Mouse (Mus musculus): ENCODE data around the gene Olfr1020.

The Olfr1020 gene

DNA sequence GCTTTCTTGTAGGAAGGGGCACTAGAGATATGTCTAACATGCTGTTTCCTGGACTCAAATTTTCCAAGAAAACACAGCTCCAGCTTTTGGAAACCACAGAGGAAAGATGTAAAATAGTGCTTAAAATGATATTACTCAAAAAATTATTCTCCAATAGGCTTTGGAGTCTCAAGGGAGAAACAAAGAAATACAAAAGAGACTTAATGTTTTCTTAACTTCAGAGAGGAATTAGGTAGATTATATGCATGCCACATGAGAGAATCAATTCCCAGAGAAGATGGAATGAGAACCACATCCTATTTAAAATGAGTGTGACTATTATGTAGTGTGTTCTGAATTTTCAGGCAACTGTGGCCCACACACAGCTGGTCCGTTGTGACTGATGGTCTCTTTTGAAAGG lies at the start of gene Olfr1020:
TSS of gene Olfr1020 (plus strand) at position 301 of the 400 bp plus-strand sequence.
- no peak for DNase-seq (ENCODE audit: low spot score in 2 of 2)

- DNase-seq (ENCODE audit: low spot score in 2 of 2): no peak
These were observed 44.4 kb upstream of the Olfr1020 start, which contains the start of gene Olfr1016 for GRCm38 (mm10) chr2:85802444-85802843. Gene Olfr1016 (minus strand): TSS chr2:85802544.

DNA sequence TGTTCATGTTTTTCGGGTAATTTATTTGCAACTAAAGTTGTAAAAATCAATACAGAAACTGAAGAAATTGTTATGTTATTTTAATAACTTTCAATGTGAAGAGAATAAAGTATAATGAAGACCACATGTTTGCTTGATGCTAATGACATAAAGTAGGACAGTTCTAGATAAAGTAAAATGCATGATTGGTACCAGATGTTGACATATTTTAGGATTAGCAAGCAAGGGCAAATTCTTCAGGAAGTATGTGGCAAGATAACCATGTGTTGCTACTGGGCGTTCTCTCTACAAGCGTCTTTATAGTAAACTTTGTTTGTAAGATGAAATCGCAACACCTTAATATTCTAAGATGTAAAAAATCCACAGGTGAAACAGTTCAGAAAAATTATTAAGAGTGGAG lies 42.3 kb upstream of the Olfr1020 start:
- DNase-seq (ENCODE audit: low spot score in 2 of 2): no peak

GRCm38 (mm10) chr2:85818179-85818578 lies 28.7 kb upstream of the Olfr1020 start, which contains the start of gene Olfr1018:
Gene Olfr1018 (plus strand): TSS chr2:85818479.
- no peak for DNase-seq (ENCODE audit: low spot score in 2 of 2)

DNA sequence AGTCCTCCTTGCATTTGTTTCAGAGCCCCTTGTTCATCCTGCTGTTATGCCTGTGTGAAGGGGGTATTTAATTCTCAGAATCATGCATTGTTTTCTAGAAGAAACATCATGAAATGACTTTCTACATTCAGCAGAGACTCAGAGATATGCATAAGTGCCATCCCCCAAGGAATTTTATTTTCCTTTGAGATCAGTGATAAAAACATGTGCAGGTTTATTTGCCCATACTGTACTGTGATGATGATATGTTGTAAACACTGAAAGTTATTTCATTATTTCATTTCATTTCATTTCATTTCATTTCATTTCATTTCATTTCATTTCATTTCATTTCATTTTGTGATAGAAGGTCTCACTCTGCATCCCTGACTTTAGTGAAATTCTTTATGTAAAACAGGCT lies 1.4 kb upstream of the Olfr1020 start, which contains the start of gene Olfr1019:
TSS of gene Olfr1019 (minus strand) at position 101 of the 400 bp plus-strand sequence.
- no peak for DNase-seq (ENCODE audit: low spot score in 2 of 2)

DNA sequence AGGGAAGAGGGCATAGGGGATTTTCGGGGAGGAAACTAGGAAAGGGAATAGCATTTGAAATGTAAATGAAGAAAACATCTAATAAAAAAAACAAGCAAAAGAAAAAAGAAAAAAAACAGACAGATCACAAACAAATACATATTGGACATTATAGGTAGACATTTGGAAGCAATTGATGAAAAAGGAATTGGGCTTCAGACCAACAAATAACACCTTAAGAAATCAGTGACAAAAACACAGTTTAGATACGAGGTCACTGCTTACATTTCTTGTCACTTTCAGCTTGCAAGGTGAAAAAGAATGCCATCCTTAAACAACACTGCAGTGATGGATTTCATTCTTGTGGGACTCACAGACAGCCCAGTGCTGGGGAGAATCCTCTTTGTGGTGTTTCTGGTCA lies 21.5 kb downstream of the Olfr1020 start, which contains the start of gene Olfr1022:
TSS of gene Olfr1022 (plus strand) at position 301 of the 400 bp plus-strand sequence.
- no peak for DNase-seq (ENCODE audit: low spot score in 2 of 2)

DNA sequence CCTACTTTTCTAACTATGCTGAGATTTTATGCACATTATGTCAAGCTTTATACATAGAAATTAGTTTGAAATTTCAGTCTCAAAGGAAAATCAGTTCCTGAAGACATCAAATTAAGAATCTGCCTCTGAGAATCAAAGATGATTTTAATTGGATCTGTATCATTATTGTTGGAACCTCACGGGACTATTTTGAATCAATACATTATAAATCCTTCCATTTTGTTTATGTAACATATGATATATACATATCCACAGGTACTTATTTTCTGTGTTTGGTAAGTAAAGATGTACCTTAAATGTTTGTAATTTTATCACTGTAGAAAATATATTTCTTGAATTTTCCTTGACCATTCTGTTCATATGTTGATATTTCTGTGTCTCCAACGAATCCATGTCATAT lies 38.5 kb downstream of the Olfr1020 start, which contains the start of gene Olfr1023:
TSS of gene Olfr1023 (plus strand) at position 301 of the 400 bp plus-strand sequence.
- DNase-seq (ENCODE audit: low spot score in 2 of 2): no peak

Data from right cerebral cortex, postnatal 36 days (tissue).